Mouse (Mus musculus): Measurements from ENCODE around the gene Gm379. TPM values are rescaled to one million over a fixed set of nuclear protein-coding genes. Genes with fewer than 3 reads are reported as not detected.

The Gm379 gene
- polyA plus RNA-seq (2016; fragmentation: Nextera tagmentation; extraction: Ambion mirVana), result not detected in 2 replicates

DNA sequence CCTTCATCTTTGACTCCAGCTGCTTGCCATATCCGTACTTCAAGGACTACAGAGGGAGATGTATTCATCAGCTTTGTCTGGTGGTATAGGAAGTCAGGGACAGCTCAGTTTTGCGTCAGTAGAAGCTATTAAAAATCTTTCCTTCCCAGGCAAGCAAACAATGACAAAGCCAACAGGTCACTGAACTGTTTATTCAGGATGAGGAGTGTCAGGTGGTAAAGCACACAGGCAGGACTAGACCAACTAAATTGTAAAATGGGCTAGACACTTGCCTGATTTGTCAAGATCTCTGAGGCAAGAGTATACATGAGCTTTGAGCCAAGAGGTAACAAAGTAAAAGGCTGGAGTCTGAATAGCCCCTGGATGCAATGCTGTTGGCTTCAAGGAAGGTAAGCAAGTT lies at the start of gene Gm379:
Gene Gm379 (minus strand): TSS at position 7 of the 400 bp plus-strand sequence.
- WGBS, result 91% methylated on average over 2 of the region's 2 CpGs

DNA sequence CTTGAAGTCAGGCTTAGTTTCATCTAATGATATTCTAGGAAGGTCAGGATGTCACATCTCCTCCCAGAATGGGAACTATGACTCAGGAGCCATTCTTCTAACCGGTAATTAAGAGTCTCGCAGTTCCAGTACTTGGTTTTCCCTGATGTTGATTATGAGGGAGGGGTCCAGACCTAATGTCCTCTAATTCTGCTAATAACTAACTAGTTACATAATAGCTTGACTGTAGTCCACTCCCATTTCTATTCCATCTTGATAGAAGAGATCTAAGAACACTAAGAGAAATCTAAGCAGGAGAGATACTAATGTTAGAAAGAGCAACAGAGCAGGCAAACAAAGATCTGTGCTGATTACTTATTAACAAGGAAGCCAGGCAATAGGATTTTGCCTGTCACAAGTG lies 39.6 kb upstream of the Gm379 start:
- no peak for DNase-seq (ENCODE audit: extremely low spot score, low spot score)
- Histone ChIP-seq H3K9me3 (no peaks in the 10 kb centered on the region), H3K27me3 (ENCODE audit: poor library complexity, severe bottlenecking) (no peaks in the 10 kb centered on the region), H3K27ac (no peak overlapping the region), H3K4me3 (no peak overlapping the region), H3K4me1 (no peaks in the 10 kb centered on the region), H3K36me3 (replicated peaks) (no peaks in the 10 kb centered on the region)
- 86% methylated on average over 2 of the region's 2 CpGs for WGBS

More for the DNA sequence above, at the start of gene Gm379:
- no peaks in the 10 kb centered on the region for H3K36me3 ChIP-seq (replicated peaks)
- no peaks in the 10 kb centered on the region for H3K9me3 ChIP-seq
- H3K27me3 ChIP-seq (ENCODE audit: poor library complexity, severe bottlenecking), result no peaks in the 10 kb centered on the region
- H3K27ac ChIP-seq, result no peak within 1 kb of the TSS
- H3K4me1 ChIP-seq, result no peaks in the 10 kb centered on the region
- no peak for DNase-seq (ENCODE audit: extremely low spot score, low spot score)
- H3K4me3 ChIP-seq, result no peak within 1 kb of the TSS

DNA sequence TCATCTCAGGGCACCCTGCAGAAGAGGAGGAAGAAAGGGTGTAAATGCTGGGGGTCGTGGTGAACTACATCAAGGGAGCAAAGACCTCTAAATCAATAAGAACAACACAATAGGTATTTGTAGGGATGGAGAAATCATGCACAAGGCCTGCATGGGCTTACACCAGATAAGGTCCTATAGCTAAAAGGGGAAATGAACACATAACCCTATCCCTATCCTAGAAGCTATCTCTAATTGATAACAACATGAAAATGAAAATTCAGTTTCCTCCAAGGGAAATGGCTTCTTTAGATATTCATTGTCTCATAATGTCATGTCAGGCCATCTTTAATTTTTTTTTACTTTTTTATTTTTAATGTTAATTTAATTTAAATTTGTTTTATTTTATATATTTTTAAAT lies 4.2 kb upstream of the Gm379 start:
- WGBS, result 30% methylated on average over 1 of the region's 1 CpGs
- Histone ChIP-seq H3K27me3 (ENCODE audit: poor library complexity, severe bottlenecking) (no peaks in the 10 kb centered on the region), H3K4me1 (no peaks in the 10 kb centered on the region), H3K27ac (no peak overlapping the region), H3K4me3 (no peak overlapping the region), H3K9me3 (no peaks in the 10 kb centered on the region), H3K36me3 (replicated peaks) (no peaks in the 10 kb centered on the region)
- no peak for DNase-seq (ENCODE audit: extremely low spot score, low spot score)

DNA sequence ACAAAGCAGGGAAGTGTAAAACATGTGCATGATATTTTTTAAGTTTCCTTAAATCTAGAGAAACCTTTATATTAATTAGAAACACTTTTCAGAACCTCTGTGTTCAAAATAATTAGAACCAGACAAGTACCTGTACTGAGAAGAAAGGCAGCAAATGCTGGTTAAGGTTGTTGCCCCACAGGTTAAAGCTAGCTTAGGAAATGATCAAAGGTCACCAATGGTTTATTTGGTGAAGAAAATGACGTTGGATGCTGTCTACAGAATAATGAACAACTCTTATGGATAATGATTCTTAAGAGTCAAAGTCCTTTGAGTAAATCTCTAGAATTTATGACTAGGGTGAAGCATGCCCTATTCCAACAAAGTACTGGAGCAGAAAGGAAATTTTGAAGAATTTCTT lies 42.7 kb downstream of the Gm379 start:
- Histone ChIP-seq H3K4me3 (no peak overlapping the region), H3K27me3 (ENCODE audit: poor library complexity, severe bottlenecking) (no peaks in the 10 kb centered on the region), H3K4me1 (no peaks in the 10 kb centered on the region), H3K36me3 (replicated peaks) (no peaks in the 10 kb centered on the region), H3K27ac (no peak overlapping the region), H3K9me3 (no peaks in the 10 kb centered on the region)
- 76% methylated on average over 1 of the region's 1 CpGs for WGBS
- DNase-seq (ENCODE audit: extremely low spot score, low spot score), result no peak

DNA sequence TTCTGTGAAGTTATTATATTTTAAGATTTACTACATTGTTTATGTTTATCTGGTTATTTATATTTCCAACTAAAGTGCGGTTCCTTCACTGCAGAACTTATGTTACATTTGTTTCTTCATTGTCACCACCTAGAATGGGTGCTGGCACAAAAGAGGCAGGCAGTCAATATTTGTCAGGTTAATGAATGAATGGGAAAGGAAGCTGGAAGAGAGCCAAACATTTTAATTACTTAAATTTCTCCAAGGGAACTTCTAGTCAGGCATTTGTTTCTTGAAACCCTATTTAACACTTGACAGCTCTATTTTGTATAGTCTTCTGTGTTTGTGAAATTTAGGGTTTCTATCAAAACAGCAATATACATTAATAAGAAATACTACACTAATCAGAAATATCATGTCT lies 43.8 kb downstream of the Gm379 start:
- Histone ChIP-seq H3K4me1 (no peaks in the 10 kb centered on the region), H3K4me3 (no peak overlapping the region), H3K27me3 (ENCODE audit: poor library complexity, severe bottlenecking) (no peaks in the 10 kb centered on the region), H3K36me3 (replicated peaks) (no peaks in the 10 kb centered on the region), H3K27ac (no peak overlapping the region), H3K9me3 (no peaks in the 10 kb centered on the region)
- no peak for DNase-seq (ENCODE audit: extremely low spot score, low spot score)
- WGBS, result 79% methylated on average over 1 of the region's 1 CpGs

Other genes with a start within 250 kb of the Gm379 start
- gene Brwd3, start 169.5 kb upstream of the Gm379 start, polyA plus RNA-seq (2016; fragmentation: Nextera tagmentation; extraction: Ambion mirVana), result 3.7 and 3.8 TPM in 2 replicates